8 mouse cellular contexts compared by ENCODE assay signal in genomic region chr12:102468894-102469764, GRCm38 (mm10). TPM values are rescaled to one million over a fixed set of nuclear protein-coding genes. Genes with fewer than 3 reads are reported as not detected.
DNase-seq lines count a peak whose midpoint lies in the region; ATAC-seq and TF ChIP-seq lines count a peak whose summit lies in the region.

TSS of gene Golga5 (plus strand) at chr12:102469135.

- TF ChIP-seq EP300 in heart, adult 2 months (IDR thresholded peaks at IDR 0.05; ENCODE audit: insufficient read depth, low read depth, low read length), result no peak

- intact Hi-C loops in heart, adult 2 months (cut with DNase I), result loop anchor here (5.0 to 10.0 kb wide), 2 partner anchors 214 to 492 kb away; partner anchors contain the start of gene Cpsf2

- H3K27me3 ChIP-seq in embryonic facial prominence, embryonic 13.5 days, result no peaks in the 10 kb centered on the region
- H3K27me3 ChIP-seq in heart, adult 2 months (ENCODE audit: control insufficient read depth, insufficient read depth, low read length), result no peaks in the 10 kb centered on the region
- H3K27me3 ChIP-seq in limb, embryonic 13.5 days, result no peaks in the 10 kb centered on the region
- no peaks in the 10 kb centered on the region for H3K27me3 ChIP-seq in midbrain, embryonic 16.5 days (ENCODE audit: control insufficient read depth, insufficient read depth, low read depth, low read length)

- H3K79me2 ChIP-seq in heart, adult 2 months (replicated peaks; ENCODE audit: control insufficient read depth, insufficient read depth, low read length), result peaks cover 2% of the 10 kb centered on the region; the same call in 1 of the 2 replicates

- peak within 1 kb of the TSS; percentile 94 for H3K9ac ChIP-seq in embryonic facial prominence, embryonic 13.5 days
- peak within 1 kb of the TSS; percentile 87 for H3K9ac ChIP-seq in heart, adult 2 months (ENCODE audit: low read depth, low read length)
- H3K9ac ChIP-seq in limb, embryonic 13.5 days, result peak within 1 kb of the TSS; percentile 84
- peak within 1 kb of the TSS; percentile 80 for H3K9ac ChIP-seq in midbrain, embryonic 16.5 days (ENCODE audit: low read depth, low read length)

- peaks cover 19% of the 10 kb centered on the region for H3K36me3 ChIP-seq in embryonic facial prominence, embryonic 13.5 days
- peaks cover 7% of the 10 kb centered on the region for H3K36me3 ChIP-seq in heart, adult 2 months (ENCODE audit: control insufficient read depth, insufficient read depth, low read length)
- peaks cover 19% of the 10 kb centered on the region for H3K36me3 ChIP-seq in limb, embryonic 13.5 days
- H3K36me3 ChIP-seq in midbrain, embryonic 16.5 days (ENCODE audit: control insufficient read depth, insufficient read depth, low read length), result peaks cover 9% of the 10 kb centered on the region; the same call in 1 of the 2 replicates

- peak; percentile 99 for ATAC-seq in embryonic facial prominence, embryonic 13.5 days (ENCODE audit: insufficient number of reproducible peaks, insufficient read depth, low FRiP score, low TSS enrichment, low read depth)
- ATAC-seq in limb, embryonic 13.5 days (ENCODE audit: low FRiP score, low read depth), result peak; percentile 99
- peak; percentile 98 for ATAC-seq in midbrain, embryonic 16.5 days

- DNase-seq in 3134 (ENCODE audit: extremely low read depth, insufficient read length, low spot score), result peak; percentile 97
- DNase-seq in adrenal gland, postnatal 36 days, result peak; percentile 99 to 100
- peak; percentile 99 to 100 for DNase-seq in heart, adult 2 months
- DNase-seq in kidney, adult 8-10 months, result peak; percentile 98
- peak; percentile 92 to 98 for DNase-seq in spleen, postnatal 10 days (ENCODE audit: low spot score in 2 of 2)

- peaks cover 7% of the 10 kb centered on the region for H3K4me1 ChIP-seq in embryonic facial prominence, embryonic 13.5 days
- H3K4me1 ChIP-seq in heart, adult 2 months (ENCODE audit: control insufficient read depth, insufficient read depth, low read length), result peaks cover 3% of the 10 kb centered on the region; the same call in 1 of the 2 replicates
- H3K4me1 ChIP-seq in limb, embryonic 13.5 days, result peaks cover 7% of the 10 kb centered on the region
- peaks cover 7% of the 10 kb centered on the region for H3K4me1 ChIP-seq in midbrain, embryonic 16.5 days (ENCODE audit: control insufficient read depth, insufficient read depth, low read length)

- no peak for TF ChIP-seq CTCF in heart, adult 2 months (IDR thresholded peaks at IDR 0.05)

- under 1% methylated on average over 86 of the region's 86 CpGs for WGBS in embryonic facial prominence, embryonic 13.5 days
- under 1% methylated on average over 86 of the region's 86 CpGs for WGBS in heart, adult 2 months
- under 1% methylated on average over 84 of the region's 86 CpGs for WGBS in limb, embryonic 13.5 days
- WGBS in midbrain, embryonic 16.5 days, result under 1% methylated on average over 75 of the region's 86 CpGs

- H3K9me3 ChIP-seq in embryonic facial prominence, embryonic 13.5 days, result no peaks in the 10 kb centered on the region
- no peaks in the 10 kb centered on the region for H3K9me3 ChIP-seq in limb, embryonic 13.5 days
- no peaks in the 10 kb centered on the region for H3K9me3 ChIP-seq in midbrain, embryonic 16.5 days (replicated peaks; ENCODE audit: control insufficient read depth, low read length, poor library complexity, severe bottlenecking)

- peak within 1 kb of the TSS; percentile 96 for H3K4me3 ChIP-seq in embryonic facial prominence, embryonic 13.5 days
- H3K4me3 ChIP-seq in heart, adult 2 months, result peak within 1 kb of the TSS; percentile 75
- H3K4me3 ChIP-seq in limb, embryonic 13.5 days, result peak within 1 kb of the TSS; percentile 82
- peak within 1 kb of the TSS; percentile 87 for H3K4me3 ChIP-seq in midbrain, embryonic 16.5 days (ENCODE audit: low read depth, low read length)

- peak within 1 kb of the TSS; percentile 85 for H3K4me2 ChIP-seq in embryonic facial prominence, embryonic 13.5 days
- H3K4me2 ChIP-seq in limb, embryonic 13.5 days (replicated peaks), result peak within 1 kb of the TSS; percentile 82
- peak within 1 kb of the TSS; percentile 64 for H3K4me2 ChIP-seq in midbrain, embryonic 16.5 days (ENCODE audit: low read length)

- peak within 1 kb of the TSS; percentile 74 for H3K27ac ChIP-seq in embryonic facial prominence, embryonic 13.5 days
- peak within 1 kb of the TSS; percentile 83 for H3K27ac ChIP-seq in heart, adult 2 months
- H3K27ac ChIP-seq in limb, embryonic 13.5 days, result 0 out of 2 replicates have a peak within 1 kb of the TSS, but pooled peaks have one; percentile 48
- H3K27ac ChIP-seq in midbrain, embryonic 16.5 days (ENCODE audit: low read length), result peak within 1 kb of the TSS; percentile 70

- peak; percentile 75 for TF ChIP-seq POLR2A in heart, adult 2 months (IDR thresholded peaks at IDR 0.05; ENCODE audit: insufficient read depth, low read depth, low read length)

RNA-seq across cellular contexts. Expression of gene Golga5, which starts in this region (rescaled TPM):
- total RNA-seq in adrenal gland, postnatal 36 days (2021), result 10 to 100 TPM; 40.3 to 42.2 TPM
- polyA plus RNA-seq in embryonic facial prominence, embryonic 13.5 days (2015; fragmentation: Nextera tagmentation; extraction: Ambion mirVana), result 40.3 and 41.3 TPM in 2 replicates
- 10 to 100 TPM; 25.1 to 28.0 TPM for total RNA-seq in heart, adult 2 months (2021)
- 10.1 and 17.2 TPM in 2 replicates for polyA plus RNA-seq in heart, adult 2 months (2012; rRNA removed)
- 39.5 and 42.0 TPM in 2 replicates for polyA plus RNA-seq in limb, embryonic 13.5 days (2015; fragmentation: Nextera tagmentation; extraction: Ambion mirVana)
- polyA plus RNA-seq in midbrain, embryonic 16.5 days (2015; fragmentation: Nextera tagmentation; extraction: Ambion mirVana), result 28.0 and 28.6 TPM in 2 replicates

Comparison
In these comparisons a context has a peak if more than half of its experiments do, and no peak if none do; other contexts are left out.
1. Peak in every context shown above with its lines: DNase-seq, ATAC-seq, H3K4me3 ChIP-seq and H3K27ac ChIP-seq.